Mouse (Mus musculus) kidney, adult 2 months (tissue): ENCODE results near the gene Arel1.

Source experiments
- CTCF ChIP-seq: fragments of 200-500 bp; conservative IDR thresholded peaks from 2 replicates; pipeline ENCODE4 v1.5.1; 2011; ENCODE audit warnings: low read depth, mild to moderate bottlenecking, control low read depth, low read length, moderate library complexity, mixed read lengths; ENCODE audit not compliant: insufficient read depth, insufficient read length
- POLR2A ChIP-seq: fragments of 200-500 bp; IDR thresholded peaks from one replicate; pipeline ENCODE4 v1.6.1; 2011; ENCODE audit warnings: low read depth, low read length, control low read depth

- no peak for TF ChIP-seq POLR2A
- no peak for TF ChIP-seq CTCF
Observed at GRCm38 (mm10) chr12:84921881-84922419, 48.8 kb downstream of the Arel1 start.
